In genomic region chr5:130192356-130192944, GRCm38 (mm10) we compare ENCODE assay signal across 18 mouse cellular contexts. TPM values are rescaled to one million over a fixed set of nuclear protein-coding genes. Genes with fewer than 3 reads are reported as not detected.
A peak's percentile ranks its signal among the peaks of the same experiment; 100 is the strongest.
DNase-seq lines count a peak whose midpoint lies in the region; ATAC-seq lines count a peak whose summit lies in the region.
"Had no signal": no experiment of that assay in that cellular context is flagged by ENCODE, and none has a peak within 500 bp of the region (broad histone marks: within the 10 kb centered on the region; RNA-seq: fewer than 3 reads in every experiment).

No protein-coding gene starts in this region.

- ATAC-seq in heart, embryonic 14.5 days (ENCODE audit: insufficient number of reproducible peaks, insufficient read depth, low FRiP score, low read depth): no peak
- 0 out of 2 replicates have a peak, but pooled peaks have one; percentile 35 for ATAC-seq in kidney, embryonic 16.5 days (ENCODE audit: low FRiP score, low TSS enrichment)
- ATAC-seq: forebrain, postnatal 0 days; midbrain, embryonic 15.5 days had no signal

- no peak overlapping the region for H3K4me2 ChIP-seq in heart, embryonic 14.5 days (ENCODE audit: low read length)
- no peak overlapping the region for H3K4me2 ChIP-seq in kidney, embryonic 16.5 days (replicated peaks; ENCODE audit: low read depth, low read length)
- H3K4me2 ChIP-seq: embryonic facial prominence, embryonic 12.5 days; hindbrain, embryonic 12.5 days; liver, embryonic 11.5 days; midbrain, embryonic 15.5 days had no signal

- no peak overlapping the region for H3K4me3 ChIP-seq in heart, embryonic 14.5 days (ENCODE audit: control insufficient read depth in 1 of 2, insufficient read depth in 1 of 2, low read depth in 1 of 2, low read length in 2 of 2)
- no peak overlapping the region for H3K4me3 ChIP-seq in kidney, embryonic 16.5 days (ENCODE audit: low read length)
- H3K4me3 ChIP-seq: embryonic facial prominence, embryonic 12.5 days; hindbrain, embryonic 12.5 days; layer of hippocampus, adult 2 months; midbrain, embryonic 15.5 days had no signal

- no peaks in the 10 kb centered on the region for H3K9me3 ChIP-seq in heart, embryonic 14.5 days (ENCODE audit: control insufficient read depth, low read length)
- H3K9me3 ChIP-seq in kidney, embryonic 16.5 days (ENCODE audit: low read length): no peaks in the 10 kb centered on the region
- H3K9me3 ChIP-seq: embryonic facial prominence, embryonic 12.5 days; hindbrain, embryonic 12.5 days; midbrain, embryonic 15.5 days had no signal

- no peak overlapping the region for H3K9ac ChIP-seq in heart, embryonic 14.5 days (ENCODE audit: low read length)
- no peak overlapping the region for H3K9ac ChIP-seq in kidney, embryonic 16.5 days (replicated peaks; ENCODE audit: low read length)
- H3K9ac ChIP-seq: embryonic facial prominence, embryonic 12.5 days; forebrain, postnatal 0 days; hindbrain, embryonic 12.5 days; midbrain, embryonic 15.5 days had no signal

- no peak for DNase-seq in heart, adult 11 months
- no peak for DNase-seq in kidney, postnatal 10 days
- peak; percentile 27 to 58 for DNase-seq in kidney, postnatal 25 days
- DNase-seq in lung, postnatal 4 days: peak; percentile 52 to 73
- no peak for DNase-seq in thymus, postnatal 36 days
- DNase-seq in ovary, postnatal 36 days (ENCODE audit: low spot score): no peak
- DNase-seq: adrenal gland, postnatal 14 days; B cell, adult 2 months; cerebellum, adult 2 months; forebrain, postnatal 0 days; thymus, postnatal 14 days had no signal

- peaks cover 50% of the 10 kb centered on the region for H3K36me3 ChIP-seq in heart, embryonic 14.5 days (ENCODE audit: control insufficient read depth, insufficient read depth, low read length)
- peaks cover 27% of the 10 kb centered on the region for H3K36me3 ChIP-seq in kidney, embryonic 16.5 days (ENCODE audit: insufficient read depth, low read length)

- peaks cover 5 to 10% of the 10 kb centered on the region in 2 experiments; a peak in 3 of 4 replicates for H3K4me1 ChIP-seq in heart, embryonic 14.5 days (ENCODE audit: control insufficient read depth in 2 of 2, insufficient read depth in 2 of 2, low read length in 2 of 2)
- H3K4me1 ChIP-seq in kidney, embryonic 16.5 days (ENCODE audit: insufficient read depth, low read length): no peaks in the 10 kb centered on the region

- H3K27ac ChIP-seq in heart, embryonic 14.5 days (replicated peaks in 1 of 2; ENCODE audit: control insufficient read depth in 1 of 2, insufficient read depth in 1 of 2, low read depth in 2 of 2, low read length in 2 of 2): peak overlapping the region; percentile 61 to 69
- H3K27ac ChIP-seq in kidney, embryonic 16.5 days (ENCODE audit: low read length): peak overlapping the region; percentile 32
- H3K27ac ChIP-seq: embryonic facial prominence, embryonic 12.5 days; hindbrain, embryonic 12.5 days; layer of hippocampus, adult 2 months; midbrain, embryonic 15.5 days had no signal

- no peaks in the 10 kb centered on the region for H3K27me3 ChIP-seq in heart, embryonic 14.5 days (ENCODE audit: control insufficient read depth, insufficient read depth, low read length)
- no peaks in the 10 kb centered on the region for H3K27me3 ChIP-seq in kidney, embryonic 16.5 days (ENCODE audit: insufficient read depth, low read length)
- H3K27me3 ChIP-seq: embryonic facial prominence, embryonic 12.5 days; hindbrain, embryonic 12.5 days; midbrain, embryonic 15.5 days had no signal

- 52% methylated on average over 2 of the region's 2 CpGs for WGBS in heart, embryonic 14.5 days
- WGBS in kidney, embryonic 16.5 days: 46% methylated on average over 2 of the region's 2 CpGs

RNA-seq across cellular contexts. Expression of gene Rabgef1, which starts 20.9 kb away (rescaled TPM):
- polyA plus RNA-seq in heart, embryonic 14.5 days (2014; fragmentation: Nextera tagmentation; extraction: Ambion mirVana): 16.5 and 17.9 TPM in 2 replicates
- 32.6 and 33.2 TPM in 2 replicates for polyA plus RNA-seq in kidney, embryonic 16.5 days (2015; fragmentation: Nextera tagmentation; extraction: Ambion mirVana)

RNA-seq across cellular contexts. Expression of gene Tmem248, which starts 24.4 kb away (rescaled TPM):
- 30.7 and 31.0 TPM in 2 replicates for polyA plus RNA-seq in heart, embryonic 14.5 days (2014; fragmentation: Nextera tagmentation; extraction: Ambion mirVana)
- 33.4 and 35.1 TPM in 2 replicates for polyA plus RNA-seq in kidney, embryonic 16.5 days (2015; fragmentation: Nextera tagmentation; extraction: Ambion mirVana)

RNA-seq across cellular contexts. Expression of gene Kctd7, which starts 47.8 kb away (rescaled TPM):
- polyA plus RNA-seq in heart, embryonic 14.5 days (2014; fragmentation: Nextera tagmentation; extraction: Ambion mirVana): 4.8 TPM in 2 replicates
- 5.9 and 6.3 TPM in 2 replicates for polyA plus RNA-seq in kidney, embryonic 16.5 days (2015; fragmentation: Nextera tagmentation; extraction: Ambion mirVana)

Comparison
In these comparisons a context has a peak if more than half of its experiments do, and no peak if none do; other contexts are left out.
1. DNase-seq: peak in kidney, postnatal 25 days (2 of 2) and lung, postnatal 4 days (2 of 2); none in heart, adult 11 months (single experiment), kidney, postnatal 10 days (single experiment), thymus, postnatal 36 days (0 of 2) and ovary, postnatal 36 days (single experiment).